Mouse (Mus musculus): ENCODE results near the gene Cyth1. TPM values are rescaled to one million over a fixed set of nuclear protein-coding genes. Genes with fewer than 3 reads are reported as not detected.

Gene Cyth1
- polyA plus RNA-seq, 1 experiment from 2014 or later = 23.0 TPM

DNA sequence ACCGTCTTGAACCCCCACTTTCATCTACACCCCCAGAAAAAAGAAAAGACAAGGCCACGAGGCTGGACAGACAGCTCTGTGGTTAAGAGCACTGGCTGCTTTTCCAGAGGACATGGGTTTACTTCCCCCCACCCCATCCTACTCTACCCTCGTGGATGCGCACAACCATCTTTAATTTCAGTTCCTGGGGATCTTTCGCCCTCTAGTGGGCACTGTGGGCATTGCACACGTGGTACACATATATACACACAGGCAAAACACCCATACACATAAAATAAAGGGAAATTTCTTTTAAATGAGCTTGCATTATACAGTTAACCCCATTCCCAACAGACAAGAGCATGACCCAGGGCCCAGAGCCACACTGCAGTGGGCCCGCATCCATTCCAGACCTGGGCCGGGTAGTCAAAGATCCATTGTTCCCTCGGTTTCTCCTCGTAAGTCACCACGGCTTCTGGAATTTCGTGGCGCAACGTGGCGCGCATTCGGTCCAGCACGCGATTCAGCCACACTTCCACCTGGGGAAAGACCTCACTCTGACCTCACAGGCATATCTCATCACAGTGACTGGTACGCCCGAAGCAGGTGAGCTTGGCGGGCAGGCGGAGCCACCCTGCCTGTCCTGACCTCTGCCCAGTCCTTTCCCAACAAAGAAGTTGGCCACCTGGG, 157.3 kb downstream of the Cyth1 start:
- Histone ChIP-seq H3K27ac (no peak overlapping the region), H3K4me1 (replicated peaks) (peaks cover 26% of the 10 kb centered on the region; the same call in 1 of the 2 replicates), H3K27me3 (ENCODE audit: insufficient read depth, poor library complexity, severe bottlenecking) (no peaks in the 10 kb centered on the region), H3K36me3 (no peaks in the 10 kb centered on the region), H3K4me3 (no peak overlapping the region), H3K9me3 (peaks cover 8% of the 10 kb centered on the region; the same call in 1 of the 2 replicates)
- WGBS = 86% methylated on average over 23 of the region's 23 CpGs
- no peak for DNase-seq (ENCODE audit: low spot score)

DNA sequence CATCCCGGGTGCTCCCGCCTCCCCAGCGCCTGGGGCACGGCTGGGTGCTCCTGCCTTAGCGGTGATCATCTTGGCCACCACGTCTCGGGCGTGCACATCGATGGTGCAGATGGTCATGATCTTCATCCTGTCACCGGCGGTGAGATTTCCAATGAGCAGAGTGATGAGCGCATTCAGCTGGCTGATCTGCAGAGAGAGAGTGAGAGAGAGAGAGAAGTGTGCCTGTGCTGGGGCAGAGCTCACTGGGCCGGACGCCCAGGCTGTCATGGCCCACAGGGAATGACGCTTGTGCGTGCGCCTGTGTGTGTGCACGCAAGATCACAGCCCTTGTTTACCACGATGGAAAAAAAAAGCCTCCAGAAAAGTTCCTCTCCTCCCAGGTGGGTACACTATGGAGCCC, 159.5 kb downstream of the Cyth1 start:
- 91% methylated on average over 19 of the region's 19 CpGs for WGBS
- no peak overlapping the region for H3K4me3 ChIP-seq
- peaks cover 24% of the 10 kb centered on the region; the same call in 1 of the 2 replicates for H3K4me1 ChIP-seq (replicated peaks)
- no peaks in the 10 kb centered on the region for H3K36me3 ChIP-seq
- DNase-seq (ENCODE audit: low spot score) = no peak
- H3K27ac ChIP-seq = no peak overlapping the region
- peaks cover 8% of the 10 kb centered on the region; the same call in 1 of the 2 replicates for H3K9me3 ChIP-seq
- H3K27me3 ChIP-seq (ENCODE audit: insufficient read depth, poor library complexity, severe bottlenecking) = no peaks in the 10 kb centered on the region

DNA sequence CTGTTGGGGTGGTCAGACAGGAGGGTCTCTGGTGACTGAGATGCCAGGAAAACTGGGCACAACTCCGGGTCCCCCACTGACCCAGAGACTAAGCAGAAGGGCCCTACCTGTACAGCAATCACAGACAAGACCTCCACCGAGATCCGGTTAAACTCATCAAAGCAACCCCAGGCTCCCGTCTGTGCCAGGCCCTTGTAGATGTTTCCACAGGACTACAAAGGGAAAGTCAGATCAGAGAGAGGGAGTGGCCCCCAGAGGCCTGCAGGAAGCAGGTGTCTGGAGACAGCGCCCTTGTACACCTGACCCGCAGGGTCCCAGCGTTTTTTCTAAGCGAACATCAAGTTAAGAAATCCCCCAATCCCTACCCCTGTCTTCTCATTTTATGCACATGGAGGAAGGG, 162.4 kb downstream of the Cyth1 start:
- no peak for DNase-seq (ENCODE audit: low spot score)
- peaks cover 16% of the 10 kb centered on the region; the same call in 1 of the 2 replicates for H3K4me1 ChIP-seq (replicated peaks)
- 81% methylated on average over 8 of the region's 8 CpGs for WGBS
- H3K4me3 ChIP-seq = no peak overlapping the region
- H3K9me3 ChIP-seq = peaks cover 6% of the 10 kb centered on the region; the same call in 1 of the 2 replicates
- H3K27ac ChIP-seq = no peak overlapping the region
- no peaks in the 10 kb centered on the region for H3K36me3 ChIP-seq
- H3K27me3 ChIP-seq (ENCODE audit: insufficient read depth, poor library complexity, severe bottlenecking) = no peaks in the 10 kb centered on the region

DNA sequence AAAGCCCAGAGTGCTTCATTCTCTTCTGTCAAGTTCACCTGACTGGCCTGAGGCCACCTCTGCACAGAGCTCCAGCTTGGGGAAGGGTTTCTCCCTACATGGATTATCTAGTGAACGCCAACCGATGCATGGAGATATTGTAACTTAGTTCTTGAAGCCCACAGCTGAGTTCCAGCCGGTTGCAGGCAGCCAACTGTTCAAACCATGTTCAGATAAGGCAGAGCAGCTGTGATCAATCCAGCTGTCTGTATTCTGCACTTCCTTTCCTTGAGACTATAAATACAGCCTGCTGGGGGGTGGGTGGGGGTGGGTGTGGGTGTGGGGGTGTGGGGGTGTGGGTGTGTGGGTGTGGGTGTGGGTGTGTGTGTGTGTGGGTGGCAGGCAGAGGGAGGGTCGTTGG, 163.2 kb downstream of the Cyth1 start:
- Histone ChIP-seq H3K27me3 (ENCODE audit: insufficient read depth, poor library complexity, severe bottlenecking) (no peaks in the 10 kb centered on the region), H3K27ac (no peak overlapping the region), H3K36me3 (no peaks in the 10 kb centered on the region), H3K9me3 (0 out of 2 replicates have a peak, but pooled peaks cover 3% of the 10 kb centered on the region), H3K4me1 (replicated peaks) (peaks cover 19% of the 10 kb centered on the region; the same call in 1 of the 2 replicates), H3K4me3 (no peak overlapping the region)
- WGBS = 82% methylated on average over 4 of the region's 4 CpGs
- no peak for DNase-seq (ENCODE audit: low spot score)

DNA sequence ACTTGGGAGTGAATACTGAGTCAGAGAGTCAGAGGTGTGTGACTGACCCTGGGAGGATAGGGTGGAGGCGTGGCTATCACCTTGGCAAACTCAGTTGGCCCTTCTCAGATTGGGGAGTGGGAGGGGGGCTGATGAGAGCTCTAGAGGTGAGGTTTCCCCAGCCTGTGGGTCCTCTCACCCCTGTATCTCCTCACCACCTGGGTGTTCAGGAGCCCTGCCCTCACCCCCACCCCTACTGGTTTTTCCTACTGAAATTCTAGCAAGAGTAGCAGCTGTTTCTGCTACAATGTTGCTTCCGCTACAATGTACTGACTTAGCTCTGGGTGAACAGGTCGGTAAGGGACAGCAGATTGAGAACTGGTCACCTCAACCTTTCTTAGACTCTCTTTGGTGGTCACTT, 164.1 kb downstream of the Cyth1 start:
- DNase-seq (ENCODE audit: low spot score) = no peak
- Histone ChIP-seq H3K4me1 (replicated peaks) (peaks cover 28% of the 10 kb centered on the region), H3K27me3 (ENCODE audit: insufficient read depth, poor library complexity, severe bottlenecking) (no peaks in the 10 kb centered on the region), H3K4me3 (no peak overlapping the region), H3K27ac (no peak overlapping the region), H3K36me3 (no peaks in the 10 kb centered on the region), H3K9me3 (0 out of 2 replicates have a peak, but pooled peaks cover 3% of the 10 kb centered on the region)
- WGBS = 73% methylated on average over 3 of the region's 3 CpGs

DNA sequence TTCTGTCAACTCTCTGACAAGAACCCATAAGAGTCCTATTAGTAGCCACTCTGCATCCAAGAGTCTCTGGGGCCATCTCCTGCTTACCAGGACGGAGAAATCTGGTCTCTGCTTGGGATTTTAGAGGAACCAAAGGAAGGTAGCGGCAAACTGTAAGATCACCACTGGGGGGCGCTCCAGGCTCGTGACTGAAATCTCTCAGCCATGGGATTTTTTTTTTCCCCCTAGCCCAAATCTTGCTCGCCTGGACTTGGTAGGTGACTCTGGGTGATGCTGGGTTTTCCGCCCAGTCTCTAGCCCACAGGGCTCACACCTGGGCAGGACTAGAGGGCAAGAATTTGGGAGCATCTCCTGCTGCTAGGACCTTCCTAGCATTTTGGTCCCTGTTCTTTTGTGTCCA, 164.6 kb downstream of the Cyth1 start:
- Histone ChIP-seq H3K27ac (no peak overlapping the region), H3K27me3 (ENCODE audit: insufficient read depth, poor library complexity, severe bottlenecking) (no peaks in the 10 kb centered on the region), H3K4me1 (replicated peaks) (peaks cover 28% of the 10 kb centered on the region), H3K4me3 (no peak overlapping the region), H3K9me3 (0 out of 2 replicates have a peak, but pooled peaks cover 3% of the 10 kb centered on the region), H3K36me3 (no peaks in the 10 kb centered on the region)
- WGBS = 7% methylated on average over 6 of the region's 6 CpGs
- DNase-seq (ENCODE audit: low spot score) = peak; percentile 72

DNA sequence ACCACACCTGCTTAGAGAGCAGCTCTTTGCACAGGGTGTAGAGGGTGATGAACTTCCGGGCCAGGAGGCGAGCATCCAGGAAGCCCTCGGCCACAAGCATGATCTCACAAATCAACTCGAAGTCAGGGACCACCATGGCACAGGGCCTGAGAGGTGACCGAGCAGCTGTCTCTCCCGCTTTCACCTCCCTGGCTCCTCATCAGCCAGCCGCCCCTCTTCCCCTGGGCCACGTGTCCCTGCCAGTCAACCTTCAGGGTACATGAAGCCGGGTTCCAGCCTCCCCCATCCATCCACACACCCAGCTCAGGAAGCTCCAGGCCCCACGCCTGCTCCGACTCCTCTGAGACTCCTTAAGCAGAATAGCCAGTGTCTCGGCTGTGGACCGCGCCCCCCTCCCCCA, 166.1 kb downstream of the Cyth1 start:
- H3K36me3 ChIP-seq = no peaks in the 10 kb centered on the region
- no peak overlapping the region for H3K4me3 ChIP-seq
- H3K4me1 ChIP-seq (replicated peaks) = peaks cover 28% of the 10 kb centered on the region
- 89% methylated on average over 14 of the region's 14 CpGs for WGBS
- H3K9me3 ChIP-seq = 0 out of 2 replicates have a peak, but pooled peaks cover 3% of the 10 kb centered on the region
- peak overlapping the region; percentile 40; the same call in 1 of the 2 replicates for H3K27ac ChIP-seq
- H3K27me3 ChIP-seq (ENCODE audit: insufficient read depth, poor library complexity, severe bottlenecking) = no peaks in the 10 kb centered on the region
- no peak for DNase-seq (ENCODE audit: low spot score)

Other genes with a start within 250 kb of the Cyth1 start
- 0.19 and 0.33 TPM in 2 replicates for gene Dnah17, start 118.0 kb downstream of the Cyth1 start, polyA plus RNA-seq (2016; fragmentation: Nextera tagmentation; extraction: Ambion mirVana)
- 18.9 and 21.6 TPM in 2 replicates for gene Usp36, start 41.7 kb upstream of the Cyth1 start, polyA plus RNA-seq (2016; fragmentation: Nextera tagmentation; extraction: Ambion mirVana)
- gene Cep295nl, start 93.9 kb upstream of the Cyth1 start, polyA plus RNA-seq (2016; fragmentation: Nextera tagmentation; extraction: Ambion mirVana) = 0.19 and 0.21 TPM in 2 replicates
- gene Timp2, start 107.1 kb upstream of the Cyth1 start, polyA plus RNA-seq (2016; fragmentation: Nextera tagmentation; extraction: Ambion mirVana) = 28.6 and 36.3 TPM in 2 replicates
- 1.8 and 2.0 TPM in 2 replicates for gene Lgals3bp, start 153.5 kb upstream of the Cyth1 start, polyA plus RNA-seq (2016; fragmentation: Nextera tagmentation; extraction: Ambion mirVana)
- 23.7 and 31.1 TPM in 2 replicates for gene Cant1, start 170.5 kb upstream of the Cyth1 start, polyA plus RNA-seq (2016; fragmentation: Nextera tagmentation; extraction: Ambion mirVana)
- 1.8 and 2.0 TPM in 2 replicates for gene C1qtnf1, start 179.6 kb upstream of the Cyth1 start, polyA plus RNA-seq (2016; fragmentation: Nextera tagmentation; extraction: Ambion mirVana)
- gene Engase, start 228.2 kb upstream of the Cyth1 start, polyA plus RNA-seq (2016; fragmentation: Nextera tagmentation; extraction: Ambion mirVana) = 8.7 and 8.9 TPM in 2 replicates